Mouse (Mus musculus): Measurements from ENCODE around the gene Bcas3.

DNA sequence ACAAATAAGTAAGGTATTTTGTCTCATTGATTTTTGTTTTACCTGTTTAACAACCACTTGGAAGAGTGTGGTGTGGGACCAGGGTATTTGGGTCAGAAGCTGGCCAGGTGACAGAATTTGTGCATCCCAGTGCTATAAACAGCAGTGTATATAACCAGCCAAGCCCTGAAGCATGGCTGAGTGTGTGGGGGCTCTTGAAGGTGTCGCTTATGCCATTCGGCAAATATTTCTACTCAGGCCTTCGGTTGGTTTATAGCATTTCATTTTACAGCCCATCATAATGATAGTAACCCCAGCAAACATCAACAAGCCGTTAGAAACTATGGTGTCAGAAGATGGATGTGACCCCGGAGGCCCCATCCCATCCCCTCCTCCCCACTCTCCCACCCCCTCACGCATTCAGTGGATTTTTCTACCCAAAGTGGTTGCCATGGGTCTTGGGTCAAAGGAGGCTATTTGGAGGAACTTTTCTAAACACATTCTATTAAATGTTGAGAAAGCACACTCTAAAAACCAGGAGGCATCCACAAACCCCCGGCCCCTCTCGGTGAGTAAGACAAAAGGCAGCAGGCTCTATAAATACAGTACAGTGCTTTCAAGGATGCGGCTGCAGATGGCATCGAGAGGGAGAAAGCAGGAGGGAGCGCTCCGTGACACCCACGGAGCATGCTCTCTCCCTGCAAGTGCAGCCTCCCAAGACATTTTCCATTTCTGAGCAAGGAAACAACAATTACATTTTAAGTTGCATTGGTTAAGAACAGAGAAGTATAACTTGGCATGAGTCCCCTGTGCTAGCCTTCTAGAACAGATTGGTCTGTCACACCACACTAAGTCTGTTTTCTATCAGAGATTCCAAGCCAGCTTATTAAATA is 401.9 kb downstream of the Bcas3 start:
- TF ChIP-seq POLR2A (IDR thresholded peaks at IDR 0.05; ENCODE audit: insufficient read depth, low read length) (no peak), CTCF (IDR thresholded peaks at IDR 0.05; ENCODE audit: low read depth, low read length) (no peak)
